18 mouse cellular contexts compared by ENCODE assay signal in the genomic region with DNA sequence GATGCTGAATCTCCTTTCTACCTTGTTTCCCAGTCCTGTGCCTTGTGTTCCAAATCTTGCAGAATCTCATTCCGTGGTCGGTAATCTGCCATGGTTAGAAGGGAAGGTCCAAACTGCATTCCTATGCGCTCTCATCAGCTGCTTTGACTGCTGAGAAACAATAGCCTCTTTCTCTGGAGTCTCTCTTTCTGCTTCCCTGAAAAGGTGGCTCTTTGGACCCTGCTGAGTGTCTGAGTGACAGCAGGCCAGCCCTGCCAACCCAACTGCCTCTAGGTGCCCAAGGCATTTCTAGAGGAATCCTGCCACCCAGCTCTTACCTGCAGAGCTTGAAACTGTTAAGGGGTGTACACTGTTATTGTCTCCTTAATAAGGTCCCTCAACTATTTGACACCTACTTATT.
DNase-seq lines count a peak whose midpoint lies in the region; ATAC-seq and TF ChIP-seq lines count a peak whose summit lies in the region.
"Had no signal": no experiment of that assay in that cellular context is flagged by ENCODE, and none has a peak within 500 bp of the region (broad histone marks: within the 10 kb centered on the region; RNA-seq: fewer than 3 reads in every experiment).

No protein-coding gene starts in this region.

- H3K9me3 ChIP-seq in forebrain, embryonic 15.5 days, result no peaks in the 10 kb centered on the region
- H3K9me3 ChIP-seq in forebrain, embryonic 11.5 days (ENCODE audit: control insufficient read depth, low read length), result no peaks in the 10 kb centered on the region
- H3K9me3 ChIP-seq in kidney, embryonic 16.5 days (ENCODE audit: low read length), result no peaks in the 10 kb centered on the region
- no peaks in the 10 kb centered on the region for H3K9me3 ChIP-seq in ES-E14 (ENCODE audit: control insufficient read depth, insufficient read depth, low read depth, low read length)
- H3K9me3 ChIP-seq in embryonic facial prominence, embryonic 15.5 days (replicated peaks), result no peaks in the 10 kb centered on the region
- H3K9me3 ChIP-seq: embryonic facial prominence, embryonic 12.5 days; limb, embryonic 13.5 days; megakaryocyte, embryonic 14.5 days had no signal

- no peaks in the 10 kb centered on the region for H3K4me1 ChIP-seq in forebrain, embryonic 15.5 days
- H3K4me1 ChIP-seq in forebrain, embryonic 11.5 days (replicated peaks; ENCODE audit: control insufficient read depth, insufficient read depth, low read length), result peaks cover 4% of the 10 kb centered on the region
- 0 out of 2 replicates have a peak, but pooled peaks cover 7% of the 10 kb centered on the region for H3K4me1 ChIP-seq in kidney, embryonic 16.5 days (ENCODE audit: insufficient read depth, low read length)
- H3K4me1 ChIP-seq in ES-E14 (ENCODE audit: control insufficient read depth in 2 of 2, insufficient read depth in 2 of 2, low read length in 2 of 2, poor library complexity in 1 of 2), result 0 out of 4 replicates have a peak, but pooled peaks cover 0 to 2% of the 10 kb centered on the region in 2 experiments
- H3K4me1 ChIP-seq in embryonic facial prominence, embryonic 15.5 days, result peaks cover 10% of the 10 kb centered on the region; the same call in 1 of the 2 replicates
- H3K4me1 ChIP-seq: megakaryocyte, embryonic 14.5 days had no signal

- WGBS in forebrain, embryonic 15.5 days, result 2% methylated on average over 3 of the region's 3 CpGs
- WGBS in forebrain, embryonic 11.5 days, result 8% methylated on average over 3 of the region's 3 CpGs
- WGBS in kidney, embryonic 16.5 days, result 50% methylated on average over 3 of the region's 3 CpGs
- WGBS in embryonic facial prominence, embryonic 15.5 days, result 31% methylated on average over 3 of the region's 3 CpGs

- H3K4me3 ChIP-seq in forebrain, embryonic 15.5 days, result no peak overlapping the region
- no peak overlapping the region for H3K4me3 ChIP-seq in forebrain, embryonic 11.5 days (ENCODE audit: low read depth, low read length)
- H3K4me3 ChIP-seq in kidney, embryonic 16.5 days (ENCODE audit: low read length), result no peak overlapping the region
- no peak overlapping the region for H3K4me3 ChIP-seq in ES-E14 (ENCODE audit: insufficient read depth in 1 of 2, low read depth in 1 of 2, low read length in 2 of 2, poor library complexity in 1 of 2, severe bottlenecking in 1 of 2)
- H3K4me3 ChIP-seq in embryonic facial prominence, embryonic 15.5 days (replicated peaks), result no peak overlapping the region
- H3K4me3 ChIP-seq: embryonic facial prominence, embryonic 12.5 days; left cerebral cortex, adult 2 months; limb, embryonic 13.5 days; megakaryocyte, embryonic 14.5 days had no signal

- no peak overlapping the region for H3K4me2 ChIP-seq in forebrain, embryonic 15.5 days (replicated peaks)
- H3K4me2 ChIP-seq in forebrain, embryonic 11.5 days (ENCODE audit: low read depth, low read length, severe bottlenecking), result no peak overlapping the region
- no peak overlapping the region for H3K4me2 ChIP-seq in kidney, embryonic 16.5 days (replicated peaks; ENCODE audit: low read depth, low read length)
- H3K4me2 ChIP-seq in embryonic facial prominence, embryonic 15.5 days (replicated peaks), result no peak overlapping the region
- H3K4me2 ChIP-seq: embryonic facial prominence, embryonic 12.5 days; limb, embryonic 13.5 days had no signal

- H3K27me3 ChIP-seq in forebrain, embryonic 15.5 days, result no peaks in the 10 kb centered on the region
- no peaks in the 10 kb centered on the region for H3K27me3 ChIP-seq in forebrain, embryonic 11.5 days (ENCODE audit: control insufficient read depth, insufficient read depth, low read length)
- no peaks in the 10 kb centered on the region for H3K27me3 ChIP-seq in kidney, embryonic 16.5 days (ENCODE audit: insufficient read depth, low read length)
- no peaks in the 10 kb centered on the region for H3K27me3 ChIP-seq in embryonic facial prominence, embryonic 15.5 days
- H3K27me3 ChIP-seq: embryonic facial prominence, embryonic 12.5 days had no signal

- H3K36me3 ChIP-seq in forebrain, embryonic 15.5 days, result no peaks in the 10 kb centered on the region
- H3K36me3 ChIP-seq in forebrain, embryonic 11.5 days (ENCODE audit: control insufficient read depth, insufficient read depth, low read length), result no peaks in the 10 kb centered on the region
- no peaks in the 10 kb centered on the region for H3K36me3 ChIP-seq in kidney, embryonic 16.5 days (ENCODE audit: insufficient read depth, low read length)
- no peaks in the 10 kb centered on the region for H3K36me3 ChIP-seq in ES-E14 (ENCODE audit: control insufficient read depth, insufficient read depth, low read length, poor library complexity, severe bottlenecking)
- no peaks in the 10 kb centered on the region for H3K36me3 ChIP-seq in embryonic facial prominence, embryonic 15.5 days
- H3K36me3 ChIP-seq: embryonic facial prominence, embryonic 12.5 days; limb, embryonic 13.5 days had no signal

- 0 out of 2 replicates have a peak, but pooled peaks have one; percentile 35 for ATAC-seq in forebrain, embryonic 15.5 days (replicated peaks)
- no peak for ATAC-seq in forebrain, embryonic 11.5 days (replicated peaks; ENCODE audit: low FRiP score)
- peak; percentile 62 for ATAC-seq in kidney, embryonic 16.5 days (ENCODE audit: low FRiP score, low TSS enrichment)
- peak; percentile 57; the same call in 1 of the 2 replicates for ATAC-seq in embryonic facial prominence, embryonic 15.5 days (ENCODE audit: insufficient number of reproducible peaks, low FRiP score, low TSS enrichment, low read depth)
- ATAC-seq: hindbrain, postnatal 0 days; liver, postnatal 0 days had no signal

- no peak overlapping the region for H3K27ac ChIP-seq in forebrain, embryonic 15.5 days (replicated peaks)
- H3K27ac ChIP-seq in forebrain, embryonic 11.5 days (ENCODE audit: low read depth, low read length), result no peak overlapping the region
- H3K27ac ChIP-seq in kidney, embryonic 16.5 days (ENCODE audit: low read length), result peak overlapping the region; percentile 61; the same call in 1 of the 2 replicates
- H3K27ac ChIP-seq in ES-E14 (ENCODE audit: insufficient read depth, low read depth, low read length, poor library complexity, severe bottlenecking), result no peak overlapping the region
- 0 out of 2 replicates have a peak overlapping the region, but pooled peaks have one; percentile 19 for H3K27ac ChIP-seq in embryonic facial prominence, embryonic 15.5 days (replicated peaks)
- H3K27ac ChIP-seq: hindbrain, postnatal 0 days; left cerebral cortex, adult 2 months; limb, embryonic 13.5 days had no signal

- no peak overlapping the region for H3K9ac ChIP-seq in forebrain, embryonic 15.5 days (replicated peaks)
- H3K9ac ChIP-seq in forebrain, embryonic 11.5 days (ENCODE audit: low read length), result no peak overlapping the region
- no peak overlapping the region for H3K9ac ChIP-seq in kidney, embryonic 16.5 days (replicated peaks; ENCODE audit: low read length)
- H3K9ac ChIP-seq in ES-E14 (ENCODE audit: insufficient read depth, low read depth, low read length, poor library complexity, severe bottlenecking), result no peak overlapping the region
- H3K9ac ChIP-seq in embryonic facial prominence, embryonic 15.5 days, result no peak overlapping the region
- H3K9ac ChIP-seq: embryonic facial prominence, embryonic 12.5 days; limb, embryonic 13.5 days; liver, postnatal 0 days had no signal

- in situ Hi-C loops in ES-E14 (cut with MboI; ENCODE audit: low sequenced_read_pairs in 2 of 2, unreplicated experiment in 2 of 2), result no loop called here

- DNase-seq in forebrain, embryonic 11.5 days (ENCODE audit: low spot score), result no peak
- no peak for DNase-seq in kidney, postnatal 14 days
- DNase-seq in ES-E14 (ENCODE audit: low read depth, low spot score), result peak; percentile 9
- no peak for DNase-seq in cerebellum, adult 9-11 months
- no peak for DNase-seq in right cerebral cortex, postnatal 10 days (ENCODE audit: low spot score in 2 of 2)
- DNase-seq: adrenal gland, adult 8-10 months; cerebellum, adult 9-10 months; gastrocnemius, postnatal 36 days; liver, postnatal 0 days; right cerebral cortex, postnatal 14 days had no signal

TF ChIP-seq in ES-E14, 5 proteins besides CTCF, POLR2A, EP300 and RAD21:
- TF ChIP-seq CHD2 (IDR thresholded peaks at IDR 0.05; ENCODE audit: low read depth, low read length), result no peak
- no peak for TF ChIP-seq ZC3H11A (IDR thresholded peaks at IDR 0.05; ENCODE audit: borderline replicate concordance, low read depth, low read length)
- TF ChIP-seq ZNF384 (IDR thresholded peaks at IDR 0.05; ENCODE audit: low read depth, low read length), result no peak
- no peak for TF ChIP-seq HCFC1 (IDR thresholded peaks at IDR 0.05; ENCODE audit: borderline replicate concordance, insufficient read depth, low read length)
- no peak for TF ChIP-seq MAFK (IDR thresholded peaks at IDR 0.05; ENCODE audit: insufficient read depth, low read depth, low read length)
TF ChIP-seq in ES-E14: peak in this region for 0.

Comparison
In these comparisons a context has a peak if more than half of its experiments do, and no peak if none do; other contexts are left out.
1. H3K27ac ChIP-seq: peak in kidney, embryonic 16.5 days (single experiment) and embryonic facial prominence, embryonic 15.5 days (single experiment); none in forebrain, embryonic 15.5 days (single experiment), forebrain, embryonic 11.5 days (single experiment) and ES-E14 (single experiment).